Mouse (Mus musculus) forebrain, embryonic 12.5 days (tissue): ENCODE measurements around the gene Ankrd44. TPM values are rescaled to one million over a fixed set of nuclear protein-coding genes. Genes with fewer than 3 reads are reported as not detected.

Experiments
- ATAC-seq: fragments of 200-750 bp; cut with Nextera tagmentation; 2 replicates; pipeline ENCODE4 v1.8.0; 2017; ENCODE audit warnings: moderate TSS enrichment; ENCODE audit not compliant: low FRiP score
- H3K27ac ChIP-seq: fragments of 300-500 bp; sonication (generic); 2 replicates; pipeline ENCODE4 v1.5.1; 2016; ENCODE audit warnings: mild to moderate bottlenecking
- H3K27me3 ChIP-seq: fragments of 300-500 bp; sonication (generic); 2 replicates; pipeline ENCODE4 v1.6.1; 2016; ENCODE audit warnings: mild to moderate bottlenecking
- H3K36me3 ChIP-seq: fragments of 300-500 bp; sonication (generic); replicated peaks from 2 replicates; pipeline ENCODE4 v1.6.1; 2016; ENCODE audit warnings: mild to moderate bottlenecking
- H3K4me1 ChIP-seq: fragments of 300-500 bp; sonication (generic); 2 replicates; pipeline ENCODE4 v1.6.1; 2016
- H3K4me2 ChIP-seq: fragments of 300-500 bp; sonication (generic); 2 replicates; pipeline ENCODE4 v1.6.1; 2016; ENCODE audit warnings: mild to moderate bottlenecking, moderate library complexity
- H3K4me3 ChIP-seq: fragments of 300-500 bp; sonication (generic); replicated peaks from 2 replicates; pipeline ENCODE4 v1.5.1; 2016; ENCODE audit warnings: mild to moderate bottlenecking
- H3K9ac ChIP-seq: fragments of 300-500 bp; sonication (generic); 2 replicates; pipeline ENCODE4 v1.6.1; 2016; ENCODE audit warnings: mild to moderate bottlenecking
- H3K9me3 ChIP-seq: fragments of 300-500 bp; sonication (generic); 2 replicates; pipeline ENCODE4 v1.6.1; 2016
- WGBS: fragments of 180-500 bp; shearing (Covaris S2); methylation state at CpG from one replicate; pipeline ENCODE4 v1.1.7; 2016; 5-methylcytosine and 5-hydroxymethylcytosine counted together
- polyA plus RNA-seq: library from polyadenylated mRNA; unstranded; fragments of >200 nt; fragmentation: Nextera tagmentation; extraction: Ambion mirVana; gene quantifications from 2 replicates; pipeline ENCODE4 v1.2.1, GENCODE M21; 2016

Gene Ankrd44
- polyA plus RNA-seq, 1 experiment from 2014 or later = 21.6 TPM

DNA sequence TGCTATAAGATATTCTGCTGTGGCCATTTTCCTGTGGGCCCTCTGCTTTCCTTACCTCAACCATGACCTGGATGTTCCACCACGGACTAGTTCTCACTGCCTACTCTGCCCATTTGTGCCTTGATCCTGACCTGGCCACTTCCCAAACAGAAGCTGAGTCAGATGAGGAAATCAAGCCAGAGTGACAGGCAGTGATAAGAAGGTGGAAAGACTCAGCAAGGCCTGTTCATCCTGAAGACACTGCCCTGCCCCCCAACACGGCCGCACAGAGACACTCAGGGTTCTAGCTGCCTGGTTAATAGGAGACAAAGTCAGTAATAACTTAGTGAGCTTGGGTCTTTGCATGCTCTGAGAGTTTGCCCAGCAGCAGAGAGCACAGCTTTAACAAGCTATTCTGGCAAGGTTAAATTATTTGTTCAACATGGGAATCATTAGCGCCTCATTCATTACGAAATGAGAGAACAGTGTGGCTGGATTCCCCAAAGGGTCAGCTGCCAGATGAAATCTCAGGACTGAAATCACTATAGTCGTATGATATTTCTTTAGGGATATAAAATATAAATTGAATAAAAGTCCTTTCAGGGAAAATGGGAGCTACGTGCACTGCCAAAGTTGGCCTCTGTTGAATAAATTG, 136.7 kb downstream of the Ankrd44 start:
- H3K27ac ChIP-seq = 0 out of 2 replicates have a peak overlapping the region, but pooled peaks have one; percentile 19
- H3K4me1 ChIP-seq = peaks cover 6% of the 10 kb centered on the region
- ATAC-seq = no peak
- H3K27me3 ChIP-seq = no peaks in the 10 kb centered on the region
- H3K4me2 ChIP-seq = no peak overlapping the region
- no peaks in the 10 kb centered on the region for H3K36me3 ChIP-seq
- no peak overlapping the region for H3K4me3 ChIP-seq
- H3K9ac ChIP-seq = no peak overlapping the region
- H3K9me3 ChIP-seq = no peaks in the 10 kb centered on the region
- 83% methylated on average over 7 of the region's 7 CpGs for WGBS

DNA sequence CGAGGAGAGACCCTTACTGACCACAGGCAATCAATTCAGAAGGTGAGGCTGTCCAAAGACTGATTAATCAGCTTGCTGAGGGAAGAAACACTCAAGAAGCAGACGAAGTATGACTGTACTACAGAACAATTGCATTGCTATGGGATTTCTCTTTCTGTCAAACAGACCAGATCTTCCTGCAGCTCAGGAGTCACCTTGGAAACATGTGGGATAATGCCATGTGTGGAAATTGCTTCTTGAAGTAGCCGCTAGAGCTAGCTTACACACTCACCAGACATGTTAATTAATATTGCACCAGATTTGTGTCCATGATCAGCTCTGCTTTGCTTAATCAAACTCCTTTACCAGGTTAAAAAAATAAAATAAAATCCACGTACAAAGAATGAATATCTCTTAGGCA, 137.8 kb downstream of the Ankrd44 start:
- 73% methylated on average over 4 of the region's 4 CpGs for WGBS

DNA sequence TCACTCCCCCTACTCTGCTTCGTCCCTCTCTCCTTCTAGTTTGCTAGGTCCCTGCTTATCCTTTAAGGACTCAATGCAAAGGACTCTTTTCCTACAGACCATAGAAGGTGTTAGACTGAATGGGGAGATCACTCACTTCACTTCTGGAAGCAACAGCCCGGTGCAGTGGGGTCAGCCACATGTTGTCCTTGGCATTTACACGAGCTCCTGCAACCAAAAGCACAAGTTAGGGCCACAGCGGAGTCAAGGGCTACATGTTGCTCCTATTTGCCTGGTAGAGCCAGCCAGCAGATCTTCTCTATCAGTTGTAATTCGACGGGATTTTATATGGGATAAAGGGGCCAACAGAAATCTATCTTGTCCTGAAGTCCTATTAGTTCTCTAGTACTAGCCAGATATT, 148.0 kb downstream of the Ankrd44 start:
- no peak overlapping the region for H3K27ac ChIP-seq
- ATAC-seq = no peak
- no peak overlapping the region for H3K4me2 ChIP-seq
- WGBS = 93% methylated on average over 6 of the region's 6 CpGs
- no peaks in the 10 kb centered on the region for H3K4me1 ChIP-seq
- H3K36me3 ChIP-seq = no peaks in the 10 kb centered on the region
- H3K9me3 ChIP-seq = no peaks in the 10 kb centered on the region
- no peaks in the 10 kb centered on the region for H3K27me3 ChIP-seq
- no peak overlapping the region for H3K9ac ChIP-seq
- no peak overlapping the region for H3K4me3 ChIP-seq

More for the DNA sequence above, 137.8 kb downstream of the Ankrd44 start:
- Histone ChIP-seq H3K4me3 (no peak overlapping the region), H3K4me1 (peaks cover 6% of the 10 kb centered on the region), H3K36me3 (no peaks in the 10 kb centered on the region), H3K9me3 (no peaks in the 10 kb centered on the region), H3K4me2 (no peak overlapping the region), H3K27ac (peak overlapping the region; percentile 53; the same call in 1 of the 2 replicates), H3K27me3 (no peaks in the 10 kb centered on the region), H3K9ac (no peak overlapping the region)
- ATAC-seq = no peak

DNA sequence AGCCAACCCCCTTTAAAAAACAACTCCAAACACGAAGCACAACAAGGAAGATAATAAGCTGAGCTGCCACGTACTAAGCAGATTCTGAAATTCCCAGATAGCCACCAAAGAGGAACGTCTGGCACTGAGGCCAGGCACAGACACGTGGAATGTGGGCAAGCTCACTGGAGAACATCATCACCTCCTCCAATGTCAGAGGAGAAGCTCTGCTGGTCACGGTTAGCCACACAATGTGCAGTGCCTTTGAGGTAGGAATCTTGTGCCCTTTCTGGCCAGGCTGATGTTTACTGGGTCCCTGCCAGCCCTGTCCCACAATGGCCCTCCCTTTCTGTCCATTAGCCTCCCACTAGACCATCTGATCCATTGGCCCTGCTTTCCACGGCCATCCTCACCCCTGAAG, 149.1 kb downstream of the Ankrd44 start:
- no peak overlapping the region for H3K9ac ChIP-seq
- no peak for ATAC-seq
- no peaks in the 10 kb centered on the region for H3K9me3 ChIP-seq
- no peaks in the 10 kb centered on the region for H3K36me3 ChIP-seq
- no peak overlapping the region for H3K27ac ChIP-seq
- no peak overlapping the region for H3K4me2 ChIP-seq
- whole genome bisulfite sequencing = 88% methylated on average over 6 of the region's 6 CpGs
- no peak overlapping the region for H3K4me3 ChIP-seq
- no peaks in the 10 kb centered on the region for H3K27me3 ChIP-seq
- no peaks in the 10 kb centered on the region for H3K4me1 ChIP-seq

DNA sequence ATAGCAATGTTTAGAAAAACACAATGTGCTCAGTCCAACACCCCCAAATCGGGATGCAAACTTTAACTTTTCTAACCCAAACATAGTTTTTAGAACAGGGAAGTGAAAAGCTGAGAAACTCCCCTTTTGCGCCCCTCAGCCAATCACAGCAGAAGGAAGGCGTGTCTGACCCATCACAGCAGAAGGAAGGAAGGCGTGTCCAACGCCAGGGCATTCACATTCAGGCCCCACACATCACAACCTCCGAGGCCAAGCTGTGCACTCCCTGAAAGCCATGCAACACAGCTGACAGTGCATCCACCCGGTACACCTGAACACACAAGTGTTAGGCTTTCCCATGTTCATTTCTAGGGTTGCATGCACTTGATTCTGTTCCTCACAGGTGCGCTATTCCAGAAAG, 150.1 kb downstream of the Ankrd44 start:
- Histone ChIP-seq H3K27ac (no peak overlapping the region), H3K9me3 (no peaks in the 10 kb centered on the region), H3K4me1 (no peaks in the 10 kb centered on the region), H3K36me3 (no peaks in the 10 kb centered on the region), H3K9ac (no peak overlapping the region), H3K27me3 (no peaks in the 10 kb centered on the region), H3K4me3 (no peak overlapping the region), H3K4me2 (no peak overlapping the region)
- WGBS = 59% methylated on average over 8 of the region's 8 CpGs
- ATAC-seq = no peak

DNA sequence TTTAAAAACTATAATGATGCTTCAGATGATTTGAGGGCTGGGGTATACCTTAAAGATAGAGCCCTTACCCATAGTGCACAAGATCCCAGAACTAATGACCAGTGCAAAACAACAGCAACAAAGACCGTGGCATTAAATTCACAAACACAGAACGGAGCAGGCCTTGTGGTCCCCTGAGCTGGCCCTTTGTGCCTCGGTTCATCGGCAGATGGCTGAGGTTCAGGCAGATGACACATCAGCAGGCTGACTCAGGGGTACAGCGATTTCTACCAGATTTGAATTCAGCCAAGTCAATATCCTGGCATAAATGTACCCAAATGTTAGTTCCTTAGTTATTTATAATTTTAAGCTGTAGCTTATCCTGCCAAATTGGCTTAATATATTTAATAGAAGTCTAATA, 153.3 kb downstream of the Ankrd44 start:
- H3K4me3 ChIP-seq = no peak overlapping the region
- WGBS = 78% methylated on average over 5 of the region's 5 CpGs
- no peaks in the 10 kb centered on the region for H3K27me3 ChIP-seq
- no peak overlapping the region for H3K27ac ChIP-seq
- no peak overlapping the region for H3K4me2 ChIP-seq
- ATAC-seq = no peak
- no peaks in the 10 kb centered on the region for H3K9me3 ChIP-seq
- H3K4me1 ChIP-seq = no peaks in the 10 kb centered on the region
- H3K9ac ChIP-seq = no peak overlapping the region
- no peaks in the 10 kb centered on the region for H3K36me3 ChIP-seq

DNA sequence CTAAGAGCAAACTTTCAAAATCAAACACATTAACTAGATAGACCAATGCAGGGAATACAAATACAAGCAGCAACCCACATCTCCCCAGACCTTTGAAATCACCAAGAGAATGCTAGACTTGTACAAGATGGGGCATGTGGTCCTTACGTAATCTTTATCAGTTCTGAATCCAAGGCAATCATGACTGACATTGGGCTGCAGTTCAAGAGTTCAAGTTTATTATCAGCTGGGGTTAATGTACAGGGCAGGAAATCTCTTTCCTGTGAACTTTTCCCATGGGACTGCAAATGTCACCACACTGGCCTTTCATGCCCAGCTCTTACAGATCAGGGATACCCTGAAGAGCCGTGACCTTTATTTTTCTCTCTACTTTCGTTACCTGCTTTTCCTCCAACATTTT, 154.7 kb downstream of the Ankrd44 start:
- 87% methylated on average over 3 of the region's 3 CpGs for WGBS
- no peak overlapping the region for H3K4me2 ChIP-seq
- no peak for ATAC-seq
- H3K27ac ChIP-seq = no peak overlapping the region
- H3K27me3 ChIP-seq = no peaks in the 10 kb centered on the region
- H3K4me3 ChIP-seq = no peak overlapping the region
- H3K9ac ChIP-seq = no peak overlapping the region
- H3K4me1 ChIP-seq = no peaks in the 10 kb centered on the region
- no peaks in the 10 kb centered on the region for H3K9me3 ChIP-seq
- H3K36me3 ChIP-seq = 0 out of 2 replicates have a peak, but pooled peaks cover under 1% of the 10 kb centered on the region

DNA sequence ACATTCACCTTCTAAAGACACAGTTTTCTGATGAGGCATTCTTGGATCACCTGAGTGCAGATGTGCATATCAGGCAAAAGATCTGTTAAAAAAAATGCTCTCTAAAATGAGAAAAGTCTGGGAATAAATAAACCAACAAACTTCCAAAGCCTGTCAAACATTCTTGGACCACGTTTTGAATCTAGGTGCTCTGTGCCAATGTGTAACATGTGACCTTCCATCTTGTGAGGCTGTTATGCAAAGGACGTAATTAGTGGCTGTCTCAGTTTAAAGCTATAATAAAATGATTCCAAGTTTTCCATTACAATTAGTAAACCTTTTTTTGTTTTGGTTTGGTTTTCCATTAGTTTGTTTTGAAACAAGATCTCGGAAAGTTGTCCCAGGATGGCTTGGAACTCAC, 159.0 kb downstream of the Ankrd44 start:
- H3K9me3 ChIP-seq = no peaks in the 10 kb centered on the region
- no peak overlapping the region for H3K4me2 ChIP-seq
- no peaks in the 10 kb centered on the region for H3K27me3 ChIP-seq
- H3K9ac ChIP-seq = no peak overlapping the region
- H3K36me3 ChIP-seq = 0 out of 2 replicates have a peak, but pooled peaks cover 3% of the 10 kb centered on the region
- no peak overlapping the region for H3K4me3 ChIP-seq
- H3K27ac ChIP-seq = no peak overlapping the region
- WGBS = 83% methylated on average over 3 of the region's 3 CpGs
- H3K4me1 ChIP-seq = peaks cover under 1% of the 10 kb centered on the region; the same call in 1 of the 2 replicates
- ATAC-seq = no peak

DNA sequence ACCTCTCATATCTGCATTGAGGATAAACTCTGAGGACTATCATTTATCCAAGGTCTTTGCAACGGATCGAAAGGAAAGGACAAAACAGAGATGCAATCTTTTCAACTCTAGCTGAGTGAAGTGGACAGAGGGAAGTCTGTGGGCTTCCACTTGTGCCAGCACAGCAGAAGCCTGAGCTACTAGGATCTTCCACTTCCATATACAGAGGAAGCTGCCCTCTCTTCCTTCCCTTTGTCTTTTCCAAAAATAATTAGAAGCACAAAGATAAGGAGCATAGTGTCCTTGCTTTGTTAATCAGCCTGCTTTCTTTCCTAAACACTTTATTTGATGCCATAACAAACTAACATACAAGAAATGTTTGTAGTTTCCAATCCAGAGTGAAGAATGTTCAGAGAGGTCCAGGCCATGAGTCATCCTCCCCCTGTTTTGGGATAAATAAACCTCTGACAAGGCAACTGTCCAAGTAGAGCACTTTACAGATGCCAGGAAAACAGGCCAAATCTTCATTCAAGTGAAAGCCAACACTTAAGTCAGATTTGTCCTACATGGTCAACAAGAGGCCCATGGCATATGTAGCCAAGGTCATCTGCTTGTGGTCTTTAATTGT, 160.5 kb downstream of the Ankrd44 start:
- Histone ChIP-seq H3K9ac (no peak overlapping the region), H3K27me3 (no peaks in the 10 kb centered on the region), H3K4me3 (no peak overlapping the region), H3K4me2 (no peak overlapping the region), H3K27ac (no peak overlapping the region), H3K9me3 (no peaks in the 10 kb centered on the region), H3K36me3 (0 out of 2 replicates have a peak, but pooled peaks cover 3% of the 10 kb centered on the region), H3K4me1 (peaks cover 8% of the 10 kb centered on the region; the same call in 1 of the 2 replicates)
- 95% methylated on average over 2 of the region's 2 CpGs for WGBS
- no peak for ATAC-seq

DNA sequence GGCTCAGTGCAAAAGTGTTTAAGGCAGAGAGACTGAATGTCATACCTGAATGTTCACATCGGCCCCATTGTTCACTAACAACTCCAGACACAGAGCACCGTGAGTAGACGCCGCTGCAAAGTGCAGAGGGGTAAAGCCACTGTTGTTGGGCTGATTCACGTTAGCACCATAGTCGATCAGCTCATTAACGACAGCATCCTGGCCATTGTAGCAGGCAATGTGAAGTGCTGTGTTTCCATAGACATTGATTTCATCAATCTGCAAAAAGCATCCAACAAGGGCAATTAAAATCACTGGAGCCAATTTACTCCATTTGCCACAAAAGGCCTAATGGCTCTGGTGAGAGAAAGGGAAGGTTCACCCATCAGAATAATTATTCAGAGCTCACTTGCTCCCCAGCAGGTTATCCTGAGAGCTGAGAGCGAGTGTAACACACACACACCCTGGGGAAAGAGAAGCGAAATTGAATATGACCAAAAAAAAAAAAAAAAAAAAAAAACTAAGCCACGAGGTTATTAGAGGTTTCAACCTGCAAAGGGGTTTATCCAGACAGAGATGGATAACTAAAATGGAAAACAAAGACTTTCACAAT, 163.9 kb downstream of the Ankrd44 start:
- Histone ChIP-seq H3K27me3 (no peaks in the 10 kb centered on the region), H3K36me3 (0 out of 2 replicates have a peak, but pooled peaks cover 3% of the 10 kb centered on the region), H3K9ac (no peak overlapping the region), H3K9me3 (no peaks in the 10 kb centered on the region), H3K4me2 (no peak overlapping the region), H3K27ac (peak overlapping the region; percentile 70), H3K4me3 (no peak overlapping the region), H3K4me1 (peaks cover 8% of the 10 kb centered on the region; the same call in 1 of the 2 replicates)
- peak; percentile 83 for ATAC-seq
- 37% methylated on average over 10 of the region's 10 CpGs for WGBS

DNA sequence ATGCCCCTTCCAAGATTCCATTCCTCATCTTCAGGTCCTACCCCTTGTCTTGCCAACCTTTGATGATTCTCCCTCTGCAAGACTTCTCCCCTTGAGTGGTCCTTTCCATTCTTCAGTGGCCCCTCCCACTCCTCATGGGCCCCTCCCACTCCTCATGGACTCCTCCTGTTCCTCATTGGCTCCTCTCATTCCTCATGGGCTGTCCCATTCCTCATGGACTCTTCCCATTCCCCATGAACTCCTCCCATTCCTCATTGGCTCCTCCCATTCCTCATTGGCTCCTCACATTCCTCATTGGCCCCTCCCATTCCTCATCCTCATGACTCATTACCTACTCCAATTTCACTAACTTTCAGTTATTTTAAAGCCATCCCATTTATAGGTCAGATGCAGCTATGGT, 166.3 kb downstream of the Ankrd44 start:
- Histone ChIP-seq H3K27ac (no peak overlapping the region), H3K36me3 (no peaks in the 10 kb centered on the region), H3K27me3 (no peaks in the 10 kb centered on the region), H3K4me3 (no peak overlapping the region), H3K4me1 (peaks cover 8% of the 10 kb centered on the region; the same call in 1 of the 2 replicates), H3K9ac (no peak overlapping the region), H3K4me2 (no peak overlapping the region), H3K9me3 (no peaks in the 10 kb centered on the region)
- no peak for ATAC-seq

DNA sequence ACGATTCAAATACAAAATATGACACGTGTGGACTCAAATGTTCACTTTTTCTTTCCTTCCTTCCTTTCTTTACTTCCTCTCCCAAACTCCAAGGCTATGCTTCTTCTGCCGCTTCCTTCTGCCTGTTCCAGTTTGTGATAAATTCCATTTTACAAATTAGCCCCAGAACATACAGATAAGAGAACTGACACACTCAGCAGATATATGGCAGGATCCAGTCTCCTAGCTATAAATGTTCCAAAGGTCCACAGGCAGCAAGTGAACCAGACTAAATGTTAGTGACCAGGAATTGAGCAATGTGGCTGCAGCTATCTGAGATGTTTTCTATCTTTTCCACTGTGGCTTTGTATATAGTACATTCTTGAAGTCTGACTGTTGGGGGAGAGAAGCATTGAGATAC, 168.9 kb downstream of the Ankrd44 start:
- H3K4me1 ChIP-seq = peaks cover 7% of the 10 kb centered on the region; the same call in 1 of the 2 replicates
- WGBS = 92% methylated on average over 3 of the region's 3 CpGs
- H3K27me3 ChIP-seq = no peaks in the 10 kb centered on the region
- no peak overlapping the region for H3K9ac ChIP-seq
- H3K4me3 ChIP-seq = no peak overlapping the region
- no peaks in the 10 kb centered on the region for H3K36me3 ChIP-seq
- no peak overlapping the region for H3K27ac ChIP-seq
- no peaks in the 10 kb centered on the region for H3K9me3 ChIP-seq
- no peak overlapping the region for H3K4me2 ChIP-seq
- no peak for ATAC-seq
